Mouse (Mus musculus): ENCODE measurements at regions not wholly inside any gene's neighbourhood (a gene's known extent, or its start where the extent isn't known, plus 50 kb on each side); places are given as distances from the start of the nearest gene placed in this dataset.

GRCm38 (mm10) chr6:68164792-68165191, 629.2 kb upstream of the Tacstd2 start:
- TF ChIP-seq CTCF (IDR thresholded peaks at IDR 0.05; ENCODE audit: low read depth) (no peak), EP300 (IDR thresholded peaks at IDR 0.05; ENCODE audit: low read depth) (no peak)
